Mouse (Mus musculus): ENCODE data around the gene Map4k3. TPM values are rescaled to one million over a fixed set of nuclear protein-coding genes. Genes with fewer than 3 reads are reported as not detected.
"Not testable (repeated sequence)": the region's sequence is repeated elsewhere in the genome, so short reads cannot be mapped to it uniquely, and the experiment has no call there.

Map4k3 gene
- polyA plus RNA-seq, 1 experiment from 2014 or later, result 38.2 TPM

DNA sequence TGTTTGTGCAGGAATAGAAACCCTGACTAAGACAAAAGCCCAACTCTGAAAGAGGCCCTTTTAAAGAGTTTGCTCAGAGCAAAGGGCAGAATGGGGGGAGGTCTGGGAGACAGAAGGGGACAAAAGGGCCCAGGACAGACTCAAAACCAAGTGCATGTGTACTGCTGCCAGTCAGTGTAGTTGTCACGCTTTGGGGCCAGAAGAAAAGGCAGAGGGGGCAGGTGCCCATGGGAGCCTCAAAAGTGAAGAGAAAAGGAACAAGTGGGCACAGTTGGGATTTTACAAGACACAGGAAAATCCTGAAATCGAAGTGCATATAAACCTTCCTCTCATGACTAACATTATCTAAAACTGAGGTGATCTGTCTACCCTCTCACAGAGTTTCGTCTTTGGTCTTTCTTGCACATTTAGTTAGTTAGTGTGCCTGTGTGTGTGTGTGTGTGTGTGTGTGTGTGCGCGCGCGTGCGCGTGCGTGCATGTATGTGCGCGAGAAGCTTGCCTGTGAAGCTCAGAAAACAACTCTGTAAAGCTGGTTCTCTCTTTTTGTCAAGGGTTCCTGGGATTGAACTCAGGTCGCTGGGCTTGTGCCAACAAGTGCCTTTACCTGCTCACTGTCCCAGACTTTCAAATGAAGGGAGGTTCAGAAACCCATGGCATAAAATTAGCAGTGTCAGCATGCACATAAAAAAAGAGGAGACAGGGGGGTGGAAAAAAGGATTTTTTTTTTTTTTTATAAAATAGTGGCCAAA lies 155.9 kb downstream of the Map4k3 start:
- DNase-seq (ENCODE audit: low spot score), result no peak
- H3K9ac ChIP-seq, result no peak overlapping the region
- no peak for ATAC-seq (ENCODE audit: low FRiP score)
- H3K27me3 ChIP-seq (ENCODE audit: control insufficient read depth, insufficient read depth, low read length), result no peaks in the 10 kb centered on the region
- H3K4me1 ChIP-seq (replicated peaks; ENCODE audit: control insufficient read depth, insufficient read depth, low read length), result peaks cover 8% of the 10 kb centered on the region; the same call in 1 of the 2 replicates
- H3K4me3 ChIP-seq (replicated peaks; ENCODE audit: low read length), result no peak overlapping the region
- 88% methylated on average over 13 of the region's 13 CpGs for WGBS
- H3K4me2 ChIP-seq (replicated peaks), result no peak overlapping the region
- no peaks in the 10 kb centered on the region for H3K36me3 ChIP-seq (replicated peaks; ENCODE audit: control insufficient read depth, insufficient read depth)
- no peaks in the 10 kb centered on the region for H3K9me3 ChIP-seq (ENCODE audit: control insufficient read depth, low read length)
- no peak overlapping the region for H3K27ac ChIP-seq

DNA sequence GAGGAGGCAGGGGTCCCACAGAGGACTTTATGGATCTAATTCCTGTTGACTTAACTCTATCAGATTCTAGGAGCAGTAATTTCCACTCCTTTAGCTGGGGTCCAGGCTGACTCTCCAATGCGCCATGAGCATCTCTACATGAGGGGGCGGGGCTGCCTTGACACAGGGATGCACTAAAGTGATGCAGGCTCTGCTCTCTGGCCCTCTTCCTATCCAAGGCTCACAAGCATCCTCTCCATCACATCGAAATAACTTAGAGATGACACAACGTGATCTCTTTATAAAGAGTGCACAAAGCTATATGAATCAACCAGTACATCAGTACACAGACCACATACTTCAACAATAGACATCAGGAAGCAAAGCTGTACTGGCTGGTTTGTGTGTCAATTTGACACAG lies 156.8 kb downstream of the Map4k3 start:
- WGBS, result 88% methylated on average over 4 of the region's 4 CpGs
- Histone ChIP-seq H3K4me2 (replicated peaks) (no peak overlapping the region), H3K4me1 (replicated peaks; ENCODE audit: control insufficient read depth, insufficient read depth, low read length) (no peaks in the 10 kb centered on the region), H3K9ac (no peak overlapping the region), H3K27ac (no peak overlapping the region), H3K27me3 (ENCODE audit: control insufficient read depth, insufficient read depth, low read length) (no peaks in the 10 kb centered on the region), H3K36me3 (replicated peaks; ENCODE audit: control insufficient read depth, insufficient read depth) (no peaks in the 10 kb centered on the region), H3K4me3 (replicated peaks; ENCODE audit: low read length) (no peak overlapping the region), H3K9me3 (ENCODE audit: control insufficient read depth, low read length) (no peaks in the 10 kb centered on the region)
- no peak for DNase-seq (ENCODE audit: low spot score)
- no peak for ATAC-seq (ENCODE audit: low FRiP score)

DNA sequence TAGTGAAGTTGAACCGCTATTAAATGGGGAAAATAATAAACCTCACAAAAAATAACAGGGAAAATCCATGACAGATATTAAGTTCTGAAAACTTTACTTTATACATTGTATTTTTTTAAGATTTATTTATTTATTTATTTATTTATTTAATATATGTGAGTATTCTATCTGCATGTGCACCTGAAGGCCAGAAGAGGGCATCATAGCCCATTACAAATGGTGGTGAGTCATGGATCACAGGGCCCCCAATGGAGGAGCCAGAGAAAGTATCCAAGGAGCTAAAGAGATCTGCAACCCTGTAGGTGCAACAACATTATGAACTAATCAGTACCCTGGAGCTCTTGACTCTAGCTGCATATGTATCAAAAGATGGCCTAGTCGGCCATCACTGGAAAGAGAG lies 158.6 kb downstream of the Map4k3 start:
- not testable (repeated sequence) for DNase-seq (ENCODE audit: low spot score); H3K4me2 ChIP-seq (replicated peaks); H3K4me3 ChIP-seq (replicated peaks; ENCODE audit: low read length); H3K9ac ChIP-seq; H3K36me3 ChIP-seq (replicated peaks; ENCODE audit: control insufficient read depth, insufficient read depth); H3K27me3 ChIP-seq (ENCODE audit: control insufficient read depth, insufficient read depth, low read length); H3K4me1 ChIP-seq (replicated peaks; ENCODE audit: control insufficient read depth, insufficient read depth, low read length); ATAC-seq (ENCODE audit: low FRiP score); H3K27ac ChIP-seq; H3K9me3 ChIP-seq (ENCODE audit: control insufficient read depth, low read length)
- WGBS, result 100% methylated on average over 1 of the region's 2 CpGs

- WGBS, result 91% methylated on average over 6 of the region's 6 CpGs
These were observed 159.3 kb downstream of the Map4k3 start for GRCm38 (mm10) chr17:80568842-80569601.

DNA sequence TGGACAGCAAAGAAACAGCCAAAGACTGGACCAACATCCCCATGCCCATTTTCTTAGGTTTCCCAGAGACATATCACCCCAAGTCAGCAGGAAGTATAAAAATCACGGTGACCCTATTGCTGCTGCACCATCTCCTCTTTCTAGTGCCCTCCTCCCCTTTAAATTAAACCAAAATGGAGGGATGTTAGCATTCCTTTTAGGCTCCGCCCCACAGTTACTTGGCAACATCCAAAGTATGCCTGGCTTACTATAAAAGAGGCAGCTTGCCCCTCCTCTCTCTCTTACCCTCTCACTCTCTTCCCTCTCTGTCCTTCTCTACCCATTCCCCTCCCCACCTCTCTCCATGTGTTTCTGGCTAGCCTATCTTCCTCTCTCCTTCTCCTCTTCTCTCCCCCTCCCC lies 159.8 kb downstream of the Map4k3 start:
- no peaks in the 10 kb centered on the region for H3K4me1 ChIP-seq (replicated peaks; ENCODE audit: control insufficient read depth, insufficient read depth, low read length)
- 97% methylated on average over 2 of the region's 2 CpGs for WGBS

More at GRCm38 (mm10) chr17:80568842-80569601, 159.3 kb downstream of the Map4k3 start:
- no peaks in the 10 kb centered on the region for H3K9me3 ChIP-seq (ENCODE audit: control insufficient read depth, low read length)
- H3K27me3 ChIP-seq (ENCODE audit: control insufficient read depth, insufficient read depth, low read length), result no peaks in the 10 kb centered on the region
- no peak overlapping the region for H3K9ac ChIP-seq
- no peaks in the 10 kb centered on the region for H3K4me1 ChIP-seq (replicated peaks; ENCODE audit: control insufficient read depth, insufficient read depth, low read length)
- no peak overlapping the region for H3K4me3 ChIP-seq (replicated peaks; ENCODE audit: low read length)
- no peak for ATAC-seq (ENCODE audit: low FRiP score)
- DNase-seq (ENCODE audit: low spot score), result no peak
- H3K27ac ChIP-seq, result no peak overlapping the region
- H3K36me3 ChIP-seq (replicated peaks; ENCODE audit: control insufficient read depth, insufficient read depth), result no peaks in the 10 kb centered on the region
- no peak overlapping the region for H3K4me2 ChIP-seq (replicated peaks)

DNA sequence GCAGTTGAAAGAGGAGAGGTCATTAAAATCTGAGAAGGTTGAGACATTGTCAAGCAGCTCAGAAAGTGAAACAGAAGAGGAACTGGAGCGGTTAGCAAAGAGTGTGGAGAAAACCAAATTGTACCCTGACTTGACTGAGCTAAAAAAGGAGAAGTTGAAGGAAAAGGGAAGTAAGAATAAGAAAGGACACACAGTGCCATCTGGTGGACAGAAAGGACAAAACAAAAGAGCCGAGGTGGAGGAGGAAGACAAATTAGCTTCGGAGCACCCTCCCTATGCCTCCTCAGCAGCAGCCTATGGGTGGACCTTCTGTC lies 163.7 kb downstream of the Map4k3 start:
- ATAC-seq (ENCODE audit: low FRiP score) (no peak), DNase-seq (ENCODE audit: low spot score) (peak; percentile 28)
- no peaks in the 10 kb centered on the region for H3K9me3 ChIP-seq (ENCODE audit: control insufficient read depth, low read length)
- no peaks in the 10 kb centered on the region for H3K36me3 ChIP-seq (replicated peaks; ENCODE audit: control insufficient read depth, insufficient read depth)
- 70% methylated on average over 3 of the region's 3 CpGs for WGBS
- H3K27ac ChIP-seq, result no peak overlapping the region
- H3K9ac ChIP-seq, result no peak overlapping the region
- no peak overlapping the region for H3K4me3 ChIP-seq (replicated peaks; ENCODE audit: low read length)
- H3K4me2 ChIP-seq (replicated peaks), result no peak overlapping the region
- no peaks in the 10 kb centered on the region for H3K27me3 ChIP-seq (ENCODE audit: control insufficient read depth, insufficient read depth, low read length)
- H3K4me1 ChIP-seq (replicated peaks; ENCODE audit: control insufficient read depth, insufficient read depth, low read length), result no peaks in the 10 kb centered on the region; the same call in 1 of the 2 replicates

More for the DNA sequence above, 159.8 kb downstream of the Map4k3 start:
- Histone ChIP-seq H3K4me2 (replicated peaks) (no peak overlapping the region), H3K27me3 (ENCODE audit: control insufficient read depth, insufficient read depth, low read length) (no peaks in the 10 kb centered on the region), H3K9me3 (ENCODE audit: control insufficient read depth, low read length) (no peaks in the 10 kb centered on the region), H3K36me3 (replicated peaks; ENCODE audit: control insufficient read depth, insufficient read depth) (no peaks in the 10 kb centered on the region), H3K9ac (no peak overlapping the region), H3K4me3 (replicated peaks; ENCODE audit: low read length) (no peak overlapping the region), H3K27ac (no peak overlapping the region)
- no peak for DNase-seq (ENCODE audit: low spot score)
- no peak for ATAC-seq (ENCODE audit: low FRiP score)

GRCm38 (mm10) chr17:80563762-80564610 lies 164.3 kb downstream of the Map4k3 start:
- 97% methylated on average over 27 of the region's 27 CpGs for WGBS

GRCm38 (mm10) chr17:80562792-80563191 lies 165.5 kb downstream of the Map4k3 start:
- no peak overlapping the region for H3K9ac ChIP-seq
- ATAC-seq (ENCODE audit: low FRiP score) (no peak), DNase-seq (ENCODE audit: low spot score) (no peak)

More at GRCm38 (mm10) chr17:80563762-80564610, 164.3 kb downstream of the Map4k3 start:
- not testable (repeated sequence) for H3K9ac ChIP-seq; H3K36me3 ChIP-seq (replicated peaks; ENCODE audit: control insufficient read depth, insufficient read depth); ATAC-seq (ENCODE audit: low FRiP score); H3K9me3 ChIP-seq (ENCODE audit: control insufficient read depth, low read length); H3K27me3 ChIP-seq (ENCODE audit: control insufficient read depth, insufficient read depth, low read length); DNase-seq (ENCODE audit: low spot score); H3K4me2 ChIP-seq (replicated peaks); H3K4me1 ChIP-seq (replicated peaks; ENCODE audit: control insufficient read depth, insufficient read depth, low read length); H3K27ac ChIP-seq; H3K4me3 ChIP-seq (replicated peaks; ENCODE audit: low read length)

More at GRCm38 (mm10) chr17:80562792-80563191, 165.5 kb downstream of the Map4k3 start:
- Histone ChIP-seq H3K4me2 (replicated peaks) (no peak overlapping the region), H3K36me3 (replicated peaks; ENCODE audit: control insufficient read depth, insufficient read depth) (no peaks in the 10 kb centered on the region), H3K27me3 (ENCODE audit: control insufficient read depth, insufficient read depth, low read length) (no peaks in the 10 kb centered on the region), H3K27ac (no peak overlapping the region), H3K9me3 (ENCODE audit: control insufficient read depth, low read length) (no peaks in the 10 kb centered on the region), H3K4me1 (replicated peaks; ENCODE audit: control insufficient read depth, insufficient read depth, low read length) (no peaks in the 10 kb centered on the region; the same call in 1 of the 2 replicates), H3K4me3 (replicated peaks; ENCODE audit: low read length) (no peak overlapping the region)
- 80% methylated on average over 5 of the region's 5 CpGs for WGBS

Measured in hindbrain, embryonic 14.5 days (tissue).